Mouse (Mus musculus) cortical plate, adult 2 months (tissue): Measurements from ENCODE around the gene Mapt.

Experiments used
- CTCF ChIP-seq: fragments of 200-500 bp; IDR thresholded peaks from 2 replicates; pipeline ENCODE4 v1.5.1; 2011; ENCODE audit warnings: mild to moderate bottlenecking, control low read depth, low read length; ENCODE audit not compliant: insufficient read depth; ENCODE audit errors: extremely low read depth
- POLR2A ChIP-seq: fragments of 200-500 bp; IDR thresholded peaks from 2 replicates; pipeline ENCODE4 v1.6.1; 2011; ENCODE audit warnings: mild to moderate bottlenecking, low read length, control low read depth; ENCODE audit not compliant: insufficient read depth; ENCODE audit errors: extremely low read depth

DNA sequence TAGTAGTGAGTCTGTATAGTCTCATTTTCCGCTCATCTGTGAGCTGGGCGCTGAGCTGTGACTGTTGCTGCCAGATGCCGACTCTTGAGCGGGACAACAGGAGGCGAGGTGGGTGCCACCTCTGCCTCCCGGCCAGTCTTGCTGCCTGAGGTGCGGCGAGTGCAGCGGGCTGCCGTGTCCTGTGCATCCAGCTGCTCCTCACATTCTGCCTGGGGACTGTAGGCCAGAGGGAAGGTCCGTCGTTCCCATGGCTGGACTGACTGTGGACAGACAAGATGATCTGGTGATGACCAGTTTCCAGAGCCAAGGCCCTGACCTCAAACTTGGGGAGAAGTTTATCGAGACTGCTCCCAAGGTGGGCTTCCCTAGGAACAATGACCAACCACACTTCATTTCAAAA is 103.8 kb downstream of the Mapt start:
- TF ChIP-seq CTCF (no peak), POLR2A (no peak)
